Mouse (Mus musculus) right cerebral cortex, postnatal 36 days (tissue): ENCODE measurements around the gene Neto2.
"Not testable (repeated sequence)": the region's sequence is repeated elsewhere in the genome, so short reads cannot be mapped to it uniquely, and the experiment has no call there.

Experiments
- DNase-seq, 2 experiments: peaks; one replicate each; pipeline ENCODE4 v3.0.0; 2022; ENCODE audit warnings: low spot score in 2 of 2, mixed read lengths in 1 of 2

Neto2 gene

DNA sequence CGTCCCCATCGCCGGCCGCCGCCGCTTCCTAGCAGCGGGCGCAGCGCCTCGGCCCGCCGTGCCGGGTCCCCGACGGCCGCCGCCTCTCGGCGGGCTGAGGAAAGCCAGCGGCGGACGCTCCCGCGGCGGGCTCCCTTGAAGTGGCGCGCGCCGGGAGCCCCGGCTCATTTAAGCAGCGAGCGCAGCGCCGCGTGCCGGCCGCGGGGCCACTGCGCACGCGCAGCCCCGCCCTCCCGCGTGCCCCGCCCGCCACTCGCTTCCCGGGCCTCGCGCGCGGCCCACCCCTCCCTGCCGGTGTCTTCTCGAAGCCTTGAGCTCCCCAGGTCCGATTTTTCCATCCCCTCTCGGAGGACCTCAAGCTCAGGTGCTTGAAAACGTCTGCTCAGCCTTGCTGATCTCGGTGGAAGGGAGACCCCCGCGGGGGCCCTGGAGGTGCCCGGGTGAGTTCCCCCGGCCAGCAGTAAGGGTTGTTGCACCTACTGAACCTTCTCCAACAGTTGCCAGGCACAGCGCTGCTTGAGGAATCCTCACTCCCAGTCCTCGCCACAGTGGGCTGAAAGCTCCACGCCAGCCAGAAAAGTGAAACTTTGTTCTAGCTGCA is at the start of gene Neto2:
Gene Neto2 (minus strand): TSS at position 174 of the 601 bp plus-strand sequence.
- peak; percentile 49 to 70 for DNase-seq

DNA sequence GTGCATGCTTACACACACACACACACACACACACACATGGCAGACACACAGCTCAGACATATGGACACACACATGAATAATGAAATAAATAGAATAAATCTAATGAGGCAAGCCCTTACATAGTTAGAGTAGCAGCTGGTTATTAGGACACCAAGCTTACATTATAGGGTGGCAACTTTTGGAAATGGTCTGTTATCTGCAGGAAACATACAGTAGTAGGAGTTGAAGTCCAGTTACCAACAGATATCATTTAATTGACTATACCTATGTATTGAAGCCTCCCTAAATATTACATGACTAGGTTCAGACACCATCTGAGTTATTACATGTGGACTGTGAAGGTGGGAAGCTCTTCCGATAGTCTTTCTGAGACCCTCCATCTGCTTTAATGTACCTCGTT is 44.3 kb upstream of the Neto2 start:
- DNase-seq = no peak

GRCm38 (mm10) chr8:85730545-85730944 is 29.8 kb upstream of the Neto2 start:
- DNase-seq = no peak

- no peak for DNase-seq
These were observed 16.5 kb upstream of the Neto2 start for GRCm38 (mm10) chr8:85717271-85717670.

DNA sequence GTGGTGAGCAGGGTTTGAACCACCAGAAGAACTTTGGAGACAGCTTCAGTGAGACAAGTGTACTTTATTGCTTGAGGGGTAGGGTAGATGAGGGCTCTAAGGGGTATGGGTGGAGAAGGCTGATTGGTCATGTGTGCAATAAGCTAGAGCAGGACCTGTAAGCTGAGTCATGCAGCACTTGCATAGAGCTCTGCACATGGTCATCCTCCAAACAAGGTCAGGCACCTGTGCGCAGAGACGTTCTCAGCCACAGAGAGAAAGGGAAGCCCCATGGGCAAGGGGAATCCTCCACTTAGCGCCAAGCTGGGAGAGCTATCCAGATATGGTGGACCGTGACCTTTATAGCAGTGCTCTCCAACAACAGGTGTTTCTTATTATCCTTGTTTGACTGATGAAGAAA is 16.0 kb upstream of the Neto2 start:
- DNase-seq = no peak

- DNase-seq = no peak
These were observed 6.3 kb upstream of the Neto2 start for GRCm38 (mm10) chr8:85706988-85707387.

DNA sequence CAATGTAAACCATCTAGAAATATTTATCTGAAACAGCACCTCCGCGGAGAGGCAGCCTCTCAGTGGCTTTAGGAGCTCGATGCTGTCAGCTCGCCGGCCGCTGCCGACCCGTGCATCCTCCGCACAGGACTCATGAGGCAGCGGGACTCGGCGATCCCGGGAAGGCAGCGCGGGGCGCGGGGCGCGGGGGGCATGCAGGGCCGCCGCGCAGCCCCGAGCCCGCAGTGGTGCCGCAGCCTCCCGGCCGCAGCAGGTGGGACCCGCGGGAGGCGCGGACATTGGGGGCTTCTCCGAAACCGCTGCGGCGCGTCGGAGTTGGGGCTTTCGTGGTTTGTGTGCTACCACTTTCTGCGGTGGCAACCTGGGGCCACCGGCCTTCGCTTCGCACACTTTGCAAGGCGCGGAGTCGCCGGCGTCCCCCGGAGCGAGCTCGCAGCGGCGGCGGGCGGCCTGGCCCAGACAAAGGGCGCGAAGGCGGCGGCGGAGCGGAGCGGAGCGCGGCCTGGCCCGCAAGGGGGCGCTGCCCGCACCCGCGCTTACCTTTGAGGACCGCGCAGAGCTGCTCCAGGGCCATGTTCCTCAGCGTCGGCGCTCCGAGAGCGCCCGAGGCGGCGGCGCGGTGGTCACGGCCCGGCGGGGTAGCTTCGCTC is 498 bp downstream of the Neto2 start:
- peak; percentile 23 to 29 for DNase-seq

GRCm38 (mm10) chr8:85699051-85699450 is 1.7 kb downstream of the Neto2 start:
- peak; percentile 44 to 60 for DNase-seq

- DNase-seq = no peak
These were observed 35.6 kb downstream of the Neto2 start for GRCm38 (mm10) chr8:85665146-85665545.

- DNase-seq = peak; percentile 4 to 9
These were observed 38.7 kb downstream of the Neto2 start for GRCm38 (mm10) chr8:85661995-85662394.

DNA sequence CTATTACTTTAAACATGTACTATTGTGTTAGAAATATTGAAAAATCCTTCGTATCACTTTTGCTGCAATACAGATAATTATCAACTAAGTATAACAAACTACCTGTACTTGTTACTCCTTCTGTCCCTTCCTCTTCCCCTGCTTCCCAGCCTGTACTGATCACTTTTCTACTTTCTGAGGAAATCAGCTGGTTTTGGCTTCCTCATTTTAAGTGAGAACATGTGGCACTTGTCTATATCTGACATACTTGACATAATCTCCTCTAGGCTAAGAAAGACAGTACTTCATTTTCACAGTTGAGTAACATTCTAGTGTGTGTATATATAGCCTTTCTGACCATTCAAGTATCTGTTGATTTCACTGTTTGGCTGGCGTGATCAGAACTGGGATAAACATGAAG is 49.5 kb downstream of the Neto2 start:
- no peak for DNase-seq

DNA sequence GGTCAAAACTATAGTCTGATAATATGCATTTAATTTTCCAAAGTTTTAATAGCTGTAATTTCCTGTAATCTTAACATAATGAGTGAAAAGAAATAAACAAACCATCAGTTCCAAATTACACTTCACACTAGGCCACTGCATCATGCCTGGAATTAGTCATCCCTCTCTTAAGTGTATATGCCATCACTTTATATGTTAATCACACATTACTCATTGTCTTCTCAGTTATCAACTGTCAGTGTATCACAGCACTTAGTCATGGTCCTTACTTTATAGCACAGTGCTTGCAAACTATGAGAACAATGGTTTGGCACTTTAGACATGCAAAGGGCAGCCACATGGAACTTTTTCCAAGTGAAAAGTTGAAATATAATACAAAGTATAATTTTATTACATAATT is 52.2 kb downstream of the Neto2 start:
- no peak for DNase-seq

DNA sequence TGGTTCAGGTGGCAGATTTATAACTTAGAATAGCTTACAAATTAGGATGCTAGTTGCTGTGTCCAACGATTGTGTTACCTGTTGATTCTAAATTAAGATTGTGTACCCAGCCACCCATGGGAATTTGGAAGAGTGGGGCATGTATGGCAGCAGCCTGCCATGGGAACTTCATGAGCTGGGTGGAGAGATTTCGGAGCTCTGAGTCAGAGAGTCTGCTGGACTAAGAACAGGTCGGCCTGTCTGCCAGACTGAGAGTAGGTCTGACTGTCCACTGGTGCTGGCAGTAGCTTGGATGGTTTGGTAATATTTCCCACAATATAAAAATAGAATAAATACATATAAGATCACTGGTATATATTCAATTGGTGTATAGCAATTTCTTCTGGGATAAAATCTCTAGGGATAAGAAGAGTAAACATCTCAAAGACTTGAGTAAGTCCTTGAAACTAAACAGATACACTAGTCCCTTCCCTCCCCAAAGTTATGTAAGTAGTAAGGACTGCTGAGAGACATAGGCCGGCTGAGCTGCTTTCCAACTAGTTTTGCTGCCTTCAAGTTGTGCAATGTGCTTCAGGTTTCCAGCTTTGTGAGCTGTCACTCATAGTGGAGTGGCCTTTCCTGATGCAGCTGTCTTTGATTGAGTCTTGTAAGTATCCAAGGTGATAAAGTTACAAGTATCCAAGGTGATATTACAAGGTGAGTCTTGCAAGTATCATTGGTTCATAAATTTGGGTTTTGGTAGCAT is 55.6 kb downstream of the Neto2 start:
- DNase-seq = no peak

DNA sequence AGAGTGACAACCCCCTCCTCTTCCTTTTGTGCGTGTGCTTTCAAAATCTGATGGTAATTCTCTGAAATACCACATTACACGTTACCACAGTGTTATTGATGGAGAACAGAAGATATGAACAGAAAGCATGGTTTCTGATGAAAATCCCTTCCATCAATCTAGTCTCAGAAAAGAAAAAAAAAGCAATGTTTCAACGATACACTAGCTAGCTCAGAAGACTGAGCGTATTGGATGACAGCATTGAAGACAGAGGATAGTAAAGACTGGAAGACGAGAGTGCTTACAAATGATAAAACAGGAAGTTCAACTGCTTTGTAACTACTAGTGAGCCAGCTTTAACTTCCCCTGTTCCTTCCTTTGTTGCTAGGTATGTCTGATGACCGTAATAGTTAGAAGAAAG is 76.3 kb downstream of the Neto2 start:
- DNase-seq = no peak

DNA sequence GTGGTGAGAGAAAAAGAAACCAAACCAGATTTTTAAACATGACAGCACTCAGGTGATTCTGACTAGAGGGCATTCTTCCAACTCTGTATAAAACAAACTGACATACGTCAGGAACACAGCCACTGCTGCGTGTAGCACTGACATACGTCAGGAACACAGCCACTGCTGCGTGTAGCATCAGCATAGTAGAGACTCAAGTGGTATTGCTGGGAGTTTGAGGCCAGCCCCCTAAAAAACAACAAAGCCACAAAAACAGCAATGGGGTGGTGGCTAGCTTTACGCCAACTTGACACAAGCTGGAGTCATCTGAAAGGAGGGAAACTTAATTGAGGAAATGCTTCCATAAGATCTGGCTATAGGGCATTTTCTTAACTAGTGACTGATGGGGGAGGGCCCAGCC is 77.5 kb downstream of the Neto2 start:
- no peak for DNase-seq

DNA sequence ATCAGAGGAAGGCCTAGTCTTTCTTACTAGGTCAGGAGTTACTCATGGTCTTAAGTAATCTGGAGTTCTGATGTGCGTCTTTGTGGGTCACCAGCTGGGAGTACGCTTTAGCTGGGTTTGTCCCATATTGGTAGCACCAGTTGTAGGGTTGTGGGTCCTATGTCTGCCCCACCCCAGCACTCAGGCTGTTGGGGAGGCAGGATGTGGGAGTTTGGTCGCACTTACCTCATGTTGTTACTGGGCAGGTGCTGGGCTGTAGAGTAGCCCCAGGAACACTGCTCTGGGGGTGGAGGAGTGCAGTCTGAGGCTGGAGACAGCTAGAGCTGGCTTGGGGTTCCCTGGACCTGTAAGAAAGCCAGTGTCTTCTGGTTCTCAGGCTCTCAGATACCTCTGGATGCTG is 81.9 kb downstream of the Neto2 start:
- DNase-seq = no peak

- DNase-seq = not testable (repeated sequence)
These were observed 83.6 kb downstream of the Neto2 start for GRCm38 (mm10) chr8:85617125-85617524.

GRCm38 (mm10) chr8:85608836-85609235 is 91.9 kb downstream of the Neto2 start:
- no peak for DNase-seq

- no peak for DNase-seq
These were observed 92.9 kb downstream of the Neto2 start for GRCm38 (mm10) chr8:85607804-85608203.

DNA sequence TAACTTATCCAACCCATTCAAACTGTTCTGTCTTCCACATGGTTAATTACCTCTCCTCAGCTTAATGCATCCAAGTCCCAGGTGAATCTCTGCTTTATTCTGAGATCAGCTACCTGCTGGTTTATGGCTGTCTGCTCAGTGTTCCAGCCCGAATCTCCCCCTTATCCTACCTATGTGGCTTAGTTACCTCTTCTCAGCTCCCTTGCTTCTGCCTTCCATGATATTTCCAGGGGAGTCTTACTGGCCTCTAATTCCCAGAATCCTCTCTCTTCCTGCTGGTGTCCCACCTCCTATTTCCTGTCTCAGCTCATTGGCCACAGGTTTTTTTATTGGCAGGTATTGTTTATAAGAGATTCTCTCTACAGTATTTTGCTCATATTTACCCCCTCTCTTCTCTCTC is 93.8 kb downstream of the Neto2 start:
- DNase-seq = no peak

- no peak for DNase-seq
These were observed 94.2 kb downstream of the Neto2 start for GRCm38 (mm10) chr8:85606561-85606960.

DNA sequence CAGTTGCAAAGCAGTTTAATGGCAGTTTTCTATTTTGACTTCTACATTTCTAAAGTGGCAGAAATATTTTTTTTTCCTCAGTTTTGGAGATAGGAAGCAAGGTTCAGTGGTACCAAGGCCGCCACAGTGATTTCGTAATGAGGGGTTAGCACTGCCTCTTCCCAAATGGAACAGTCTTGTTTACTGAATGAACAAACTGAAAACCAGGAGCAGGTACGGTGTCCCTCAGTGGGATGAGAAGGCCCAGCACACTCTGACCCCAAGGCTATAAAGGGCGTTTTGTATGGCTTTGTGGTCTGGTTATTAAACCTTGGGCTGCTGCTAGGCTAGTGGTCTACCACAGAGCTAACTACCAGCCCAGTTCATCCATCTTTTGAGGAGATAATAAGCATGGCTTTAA is 96.5 kb downstream of the Neto2 start:
- DNase-seq = no peak
